Mouse (Mus musculus): ENCODE measurements around the gene Sac3d1. TPM values are rescaled to one million over a fixed set of nuclear protein-coding genes. Genes with fewer than 3 reads are reported as not detected.

The Sac3d1 gene
- polyA plus RNA-seq, 1 experiment from 2014 or later: 50.8 TPM

DNA sequence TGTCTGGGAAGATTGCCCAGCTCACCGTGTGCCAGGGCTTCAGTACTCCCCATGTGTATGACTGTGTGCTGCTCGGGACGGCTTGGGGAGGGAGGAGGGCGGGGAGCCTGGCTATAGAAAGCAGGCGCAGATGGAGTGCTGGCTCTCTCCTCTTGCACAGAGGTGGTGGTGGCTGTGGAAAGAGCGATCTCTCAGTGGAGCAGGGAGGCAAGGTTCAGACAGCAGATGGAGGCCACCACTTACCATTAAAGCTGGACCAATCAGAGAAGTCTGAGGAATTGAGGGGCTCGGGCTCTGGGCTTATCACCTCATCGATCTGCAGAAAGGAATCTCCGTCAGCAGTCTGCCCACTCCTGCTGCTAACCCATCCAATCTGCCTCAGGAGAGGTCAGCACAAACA is 36.3 kb downstream of the Sac3d1 start, which contains the start of gene Gm28374:
TSS of gene Gm28374 (minus strand) at position 101 of the 400 bp plus-strand sequence.
- no peaks in the 10 kb centered on the region for H3K9me3 ChIP-seq
- no peak for ATAC-seq (ENCODE audit: low FRiP score, low read depth)
- peaks cover 30% of the 10 kb centered on the region for H3K4me1 ChIP-seq
- 89% methylated on average over 9 of the region's 9 CpGs for WGBS
- H3K27me3 ChIP-seq: no peaks in the 10 kb centered on the region
- peaks cover 43% of the 10 kb centered on the region for H3K36me3 ChIP-seq
- no peak within 1 kb of the TSS for H3K27ac ChIP-seq (replicated peaks)
- no peak within 1 kb of the TSS for H3K9ac ChIP-seq (replicated peaks)
- H3K4me2 ChIP-seq (replicated peaks): no peak within 1 kb of the TSS
- H3K4me3 ChIP-seq: no peak within 1 kb of the TSS

DNA sequence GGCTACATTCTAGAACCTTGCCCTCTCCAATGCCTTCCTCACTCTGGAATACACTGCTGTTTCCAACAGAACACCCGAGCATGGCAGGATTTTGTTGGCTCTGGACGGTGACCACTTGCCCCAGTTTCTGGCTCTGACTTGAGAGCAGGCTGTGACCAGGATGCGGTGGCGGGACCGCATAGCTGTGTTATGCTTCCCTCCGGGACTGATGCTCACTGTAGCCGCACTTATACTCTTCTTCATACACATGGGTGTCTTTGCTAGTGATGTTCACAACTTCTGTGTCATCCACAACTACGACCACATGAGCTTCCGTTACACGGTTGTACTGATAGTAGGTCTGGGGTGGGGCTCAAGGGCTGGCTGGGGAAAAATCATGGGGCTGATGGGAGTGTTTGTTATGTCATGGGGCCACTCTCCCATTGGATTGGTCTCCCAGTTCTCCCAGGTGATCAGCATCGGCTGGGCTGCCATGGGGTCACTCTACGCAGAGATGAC is 38.4 kb downstream of the Sac3d1 start, which contains the start of gene Tmem262:
TSS of gene Tmem262 (plus strand) at position 51 of the 498 bp plus-strand sequence.
- no peak within 1 kb of the TSS; the same call in 1 of the 2 replicates for H3K9ac ChIP-seq (replicated peaks)
- H3K4me3 ChIP-seq: no peak within 1 kb of the TSS
- WGBS: 97% methylated on average over 12 of the region's 12 CpGs
- ATAC-seq (ENCODE audit: low FRiP score, low read depth): no peak
- H3K4me1 ChIP-seq: peaks cover 28% of the 10 kb centered on the region
- H3K27ac ChIP-seq (replicated peaks): no peak within 1 kb of the TSS
- no peaks in the 10 kb centered on the region for H3K27me3 ChIP-seq
- H3K9me3 ChIP-seq: no peaks in the 10 kb centered on the region
- no peak within 1 kb of the TSS for H3K4me2 ChIP-seq (replicated peaks)
- peaks cover 35% of the 10 kb centered on the region for H3K36me3 ChIP-seq

DNA sequence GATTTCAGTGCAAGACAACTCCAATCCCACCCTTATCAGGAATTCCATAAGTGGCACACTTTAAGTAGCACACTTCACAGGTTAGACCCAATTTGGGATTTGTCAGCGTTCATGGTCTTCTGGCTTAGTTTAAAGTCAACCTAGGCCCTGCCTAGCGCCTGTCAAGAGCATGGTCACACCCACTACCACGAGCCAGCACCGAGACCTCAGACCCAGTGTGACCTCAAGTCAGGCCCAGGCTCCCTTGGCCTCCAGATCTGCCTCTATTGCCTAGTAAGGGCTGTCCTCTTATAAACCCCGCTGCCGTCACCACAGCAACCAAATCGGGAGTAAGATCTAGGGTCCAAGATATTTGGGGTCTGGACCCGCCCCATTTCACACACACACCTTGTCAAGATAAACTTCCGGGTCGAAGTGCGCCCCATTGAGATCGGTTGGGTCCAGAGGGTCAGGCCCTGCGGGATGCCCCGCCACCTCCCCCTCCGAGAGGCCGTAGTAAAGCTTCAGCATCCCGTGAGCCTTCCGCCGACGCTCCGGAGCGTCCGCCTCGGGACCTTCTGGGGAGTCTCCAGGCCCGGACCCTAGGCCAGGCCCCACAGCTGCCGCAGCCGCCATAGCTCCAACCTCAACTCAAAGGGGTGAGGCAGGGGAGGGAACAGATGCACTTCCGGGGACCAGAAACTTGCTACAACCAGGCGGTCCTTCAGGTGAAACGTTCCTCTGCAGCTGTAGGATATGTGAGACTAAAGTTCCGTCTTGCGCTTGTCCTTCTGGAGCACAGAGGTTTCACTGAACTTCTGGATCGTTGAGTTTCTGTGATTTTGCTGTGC is 41.7 kb downstream of the Sac3d1 start, which contains the start of gene Vps51:
TSS of gene Vps51 (minus strand) at position 668 of the 830 bp plus-strand sequence.
- Histone ChIP-seq H3K4me3 (peak within 1 kb of the TSS; percentile 80), H3K36me3 (peaks cover 36% of the 10 kb centered on the region)
- 1% methylated on average over 33 of the region's 33 CpGs for WGBS

DNA sequence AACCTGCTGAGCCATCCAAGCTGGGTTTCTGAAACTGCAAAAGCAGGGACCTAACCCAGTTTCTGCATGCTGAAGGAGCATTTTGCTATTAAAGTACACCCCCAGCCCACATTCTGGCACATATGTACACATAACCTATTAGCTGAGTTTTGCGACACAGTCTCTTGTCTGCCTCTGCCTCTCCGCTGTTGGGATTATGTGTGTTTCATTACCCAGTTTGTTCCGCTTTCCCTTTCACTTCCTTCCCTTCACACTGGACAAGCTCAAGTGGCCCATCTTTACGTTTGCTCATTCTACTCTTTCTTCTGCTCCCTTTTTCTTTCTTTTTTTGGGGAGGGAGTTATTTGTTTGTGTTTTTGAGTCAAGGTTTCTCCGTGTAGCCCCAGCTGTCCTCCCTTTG is 44.6 kb downstream of the Sac3d1 start:
- no peak for ATAC-seq (ENCODE audit: low FRiP score, low read depth)
- Histone ChIP-seq H3K9me3 (no peaks in the 10 kb centered on the region), H3K4me2 (replicated peaks) (no peak overlapping the region), H3K4me1 (peaks cover 17% of the 10 kb centered on the region), H3K36me3 (peaks cover 42% of the 10 kb centered on the region), H3K9ac (replicated peaks) (no peak overlapping the region), H3K4me3 (no peak overlapping the region), H3K27ac (replicated peaks) (no peak overlapping the region), H3K27me3 (no peaks in the 10 kb centered on the region)
- WGBS: 92% methylated on average over 5 of the region's 5 CpGs

More for the DNA sequence above, 41.7 kb downstream of the Sac3d1 start, which contains the start of gene Vps51:
- Histone ChIP-seq H3K27me3 (no peaks in the 10 kb centered on the region), H3K9ac (replicated peaks) (peak within 1 kb of the TSS; percentile 82), H3K9me3 (no peaks in the 10 kb centered on the region), H3K4me1 (peaks cover 17% of the 10 kb centered on the region), H3K4me2 (replicated peaks) (peak within 1 kb of the TSS; percentile 91), H3K27ac (replicated peaks) (peak within 1 kb of the TSS; percentile 85)
- ATAC-seq (ENCODE audit: low FRiP score, low read depth): peak; percentile 86

DNA sequence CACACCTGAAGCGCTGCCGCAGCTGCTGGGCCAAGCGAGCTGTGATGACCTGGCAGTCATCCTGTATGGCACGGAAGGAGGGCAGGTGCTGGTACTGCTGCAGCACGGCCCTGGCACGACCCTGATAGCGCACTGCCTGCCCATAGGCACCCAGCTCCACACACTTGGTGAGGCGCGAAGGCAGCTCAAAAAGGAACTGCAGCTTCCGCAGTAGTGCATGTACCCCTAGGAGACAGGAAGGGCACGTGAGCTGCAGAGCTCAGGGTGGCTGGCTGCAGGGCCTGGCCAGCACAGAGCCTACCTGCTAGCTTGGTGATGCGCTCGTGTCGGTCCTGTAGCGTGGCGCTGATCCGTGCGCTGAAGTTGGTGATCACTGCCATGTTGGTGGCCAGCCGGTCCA is 47.2 kb downstream of the Sac3d1 start:
- WGBS: 96% methylated on average over 19 of the region's 19 CpGs
- Histone ChIP-seq H3K27ac (replicated peaks) (no peak overlapping the region), H3K9ac (replicated peaks) (no peak overlapping the region), H3K4me3 (no peak overlapping the region), H3K9me3 (no peaks in the 10 kb centered on the region), H3K4me1 (peaks cover 25% of the 10 kb centered on the region), H3K27me3 (no peaks in the 10 kb centered on the region), H3K4me2 (replicated peaks) (no peak overlapping the region), H3K36me3 (peaks cover 44% of the 10 kb centered on the region)
- ATAC-seq (ENCODE audit: low FRiP score, low read depth): no peak

DNA sequence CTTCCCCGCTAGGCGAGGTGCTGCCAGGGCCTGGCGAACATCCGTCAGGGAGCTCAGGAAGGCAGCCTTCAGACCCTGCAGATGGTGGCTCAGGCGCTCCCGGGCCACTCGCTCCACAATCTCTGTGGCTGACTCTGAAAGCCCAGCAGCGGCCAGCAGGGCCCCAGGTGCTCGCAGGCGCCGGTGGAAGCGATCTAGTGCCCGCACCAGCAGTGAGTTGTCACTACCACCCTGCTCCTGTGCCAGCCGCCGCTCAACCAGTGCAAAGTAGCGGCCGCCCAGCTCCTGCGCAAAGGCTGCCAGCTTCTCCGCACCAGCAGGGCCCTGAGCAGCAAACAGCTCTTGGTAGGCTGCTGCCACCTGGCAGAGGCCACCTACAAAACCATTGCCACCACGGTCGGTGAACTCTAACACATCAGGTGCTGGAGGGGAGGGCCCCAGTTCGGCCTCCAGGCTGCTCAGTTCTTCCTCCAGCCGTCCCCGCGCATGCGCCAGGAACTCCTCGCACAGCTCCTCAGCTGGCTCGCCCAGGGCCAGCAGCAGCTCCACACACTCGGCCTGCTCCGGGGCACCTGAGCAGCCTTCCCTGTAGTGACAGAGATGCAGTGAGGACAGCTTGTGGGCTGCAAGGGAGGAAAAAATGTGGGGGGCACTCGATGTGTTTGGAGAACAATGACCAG is 47.7 kb downstream of the Sac3d1 start:
- H3K36me3 ChIP-seq: peaks cover 44% of the 10 kb centered on the region
- H3K4me3 ChIP-seq: no peak overlapping the region
- H3K4me2 ChIP-seq (replicated peaks): no peak overlapping the region
- H3K27ac ChIP-seq (replicated peaks): no peak overlapping the region
- no peak overlapping the region for H3K9ac ChIP-seq (replicated peaks)
- peaks cover 23% of the 10 kb centered on the region for H3K4me1 ChIP-seq
- ATAC-seq (ENCODE audit: low FRiP score, low read depth): no peak
- H3K27me3 ChIP-seq: no peaks in the 10 kb centered on the region
- no peaks in the 10 kb centered on the region for H3K9me3 ChIP-seq
- WGBS: 92% methylated on average over 31 of the region's 31 CpGs

DNA sequence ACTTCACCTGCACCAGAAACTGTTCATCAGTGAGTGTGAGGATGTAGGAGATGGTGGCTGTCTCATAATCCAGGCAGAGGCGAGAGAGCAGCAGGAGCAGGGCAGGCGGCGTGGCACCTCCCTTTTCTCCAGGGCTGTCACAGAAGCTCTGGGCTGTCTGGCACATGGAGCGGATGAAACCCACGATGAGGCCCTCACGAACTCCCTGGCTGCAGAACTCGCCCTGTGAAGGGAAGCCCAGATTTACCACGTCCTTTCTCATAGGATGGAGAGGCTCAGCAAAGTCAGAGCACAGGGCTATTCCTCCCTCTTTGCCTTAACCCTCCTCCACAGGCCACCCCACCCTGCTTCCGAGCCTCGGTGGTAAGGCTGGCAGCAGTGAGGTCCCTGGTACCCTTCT is 48.6 kb downstream of the Sac3d1 start:
- Histone ChIP-seq H3K4me2 (replicated peaks) (no peak overlapping the region), H3K9ac (replicated peaks) (no peak overlapping the region), H3K36me3 (peaks cover 41% of the 10 kb centered on the region), H3K4me1 (peaks cover 20% of the 10 kb centered on the region), H3K4me3 (no peak overlapping the region), H3K27ac (replicated peaks) (no peak overlapping the region), H3K27me3 (no peaks in the 10 kb centered on the region), H3K9me3 (no peaks in the 10 kb centered on the region)
- ATAC-seq (ENCODE audit: low FRiP score, low read depth): no peak
- 90% methylated on average over 10 of the region's 10 CpGs for WGBS

DNA sequence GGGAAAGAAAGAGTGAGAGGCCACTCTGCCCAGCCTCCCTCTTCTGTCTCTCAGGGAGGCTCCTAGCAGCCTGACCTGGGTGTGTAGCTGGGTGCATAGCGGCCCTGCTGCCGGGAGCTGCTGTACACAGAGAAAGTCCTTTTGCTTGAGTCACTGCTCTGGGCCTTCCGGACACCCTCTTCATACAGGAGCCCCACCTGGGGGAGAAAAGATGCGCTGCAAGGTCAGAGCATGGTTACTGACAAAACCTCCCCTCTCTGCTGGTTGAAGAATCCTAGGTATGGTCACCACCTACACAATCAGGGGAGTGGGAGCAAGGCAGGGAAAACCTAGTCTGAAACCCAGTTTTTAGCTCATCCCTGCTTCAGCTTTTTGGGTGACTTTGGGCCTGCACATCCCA is 49.5 kb downstream of the Sac3d1 start:
- ATAC-seq (ENCODE audit: low FRiP score, low read depth): no peak
- no peak overlapping the region for H3K27ac ChIP-seq (replicated peaks)
- H3K9ac ChIP-seq (replicated peaks): no peak overlapping the region
- no peak overlapping the region for H3K4me2 ChIP-seq (replicated peaks)
- no peaks in the 10 kb centered on the region for H3K27me3 ChIP-seq
- no peaks in the 10 kb centered on the region for H3K9me3 ChIP-seq
- H3K36me3 ChIP-seq: peaks cover 33% of the 10 kb centered on the region
- no peak overlapping the region for H3K4me3 ChIP-seq
- WGBS: 85% methylated on average over 4 of the region's 4 CpGs
- H3K4me1 ChIP-seq: peaks cover 20% of the 10 kb centered on the region

DNA sequence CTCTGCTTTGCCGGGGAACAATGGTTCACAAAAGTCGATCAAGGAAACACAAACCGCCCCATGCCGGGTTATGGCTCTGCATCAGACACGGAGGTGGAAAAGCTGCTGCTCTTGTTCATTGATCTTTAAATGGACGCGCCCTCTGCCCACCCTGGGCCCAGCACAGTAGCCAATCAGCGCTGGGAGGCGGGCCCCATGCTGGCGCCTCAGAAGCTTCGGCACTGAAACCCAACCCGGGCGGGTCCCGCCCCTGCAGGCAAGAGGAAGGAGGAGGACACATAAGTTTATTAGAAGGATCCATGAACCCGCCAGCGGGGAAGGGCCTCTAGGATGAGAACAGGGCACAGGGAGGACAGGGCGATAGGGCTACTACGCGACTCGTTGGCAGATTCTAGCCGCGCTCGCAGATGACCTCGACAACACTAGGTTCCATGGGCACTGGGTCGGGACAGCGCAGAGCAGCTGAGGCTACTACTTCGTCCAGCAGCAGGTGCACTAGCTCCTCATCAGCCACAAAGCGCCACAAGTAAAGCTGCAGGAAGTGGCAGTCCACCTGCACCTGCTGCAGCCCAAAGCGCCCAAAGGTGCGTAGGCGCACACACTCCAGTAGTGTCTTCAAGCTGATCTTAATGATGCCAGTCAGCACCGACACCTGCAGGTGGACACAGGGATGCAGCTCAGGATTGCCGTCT is 50.6 kb downstream of the Sac3d1 start, which contains the start of gene Tm7sf2:
TSS of gene Tm7sf2 (minus strand) at position 650 of the 692 bp plus-strand sequence.
- WGBS: 9% methylated on average over 33 of the region's 33 CpGs
- H3K27ac ChIP-seq (replicated peaks): peak within 1 kb of the TSS; percentile 88
- peak within 1 kb of the TSS; percentile 75 for H3K9ac ChIP-seq (replicated peaks)
- peaks cover 24% of the 10 kb centered on the region for H3K4me1 ChIP-seq
- H3K9me3 ChIP-seq: no peaks in the 10 kb centered on the region
- peaks cover 30% of the 10 kb centered on the region for H3K36me3 ChIP-seq
- H3K27me3 ChIP-seq: no peaks in the 10 kb centered on the region
- peak within 1 kb of the TSS; percentile 93 for H3K4me2 ChIP-seq (replicated peaks)
- peak within 1 kb of the TSS; percentile 56 for H3K4me3 ChIP-seq
- peak; percentile 92 for ATAC-seq (ENCODE audit: low FRiP score, low read depth)

DNA sequence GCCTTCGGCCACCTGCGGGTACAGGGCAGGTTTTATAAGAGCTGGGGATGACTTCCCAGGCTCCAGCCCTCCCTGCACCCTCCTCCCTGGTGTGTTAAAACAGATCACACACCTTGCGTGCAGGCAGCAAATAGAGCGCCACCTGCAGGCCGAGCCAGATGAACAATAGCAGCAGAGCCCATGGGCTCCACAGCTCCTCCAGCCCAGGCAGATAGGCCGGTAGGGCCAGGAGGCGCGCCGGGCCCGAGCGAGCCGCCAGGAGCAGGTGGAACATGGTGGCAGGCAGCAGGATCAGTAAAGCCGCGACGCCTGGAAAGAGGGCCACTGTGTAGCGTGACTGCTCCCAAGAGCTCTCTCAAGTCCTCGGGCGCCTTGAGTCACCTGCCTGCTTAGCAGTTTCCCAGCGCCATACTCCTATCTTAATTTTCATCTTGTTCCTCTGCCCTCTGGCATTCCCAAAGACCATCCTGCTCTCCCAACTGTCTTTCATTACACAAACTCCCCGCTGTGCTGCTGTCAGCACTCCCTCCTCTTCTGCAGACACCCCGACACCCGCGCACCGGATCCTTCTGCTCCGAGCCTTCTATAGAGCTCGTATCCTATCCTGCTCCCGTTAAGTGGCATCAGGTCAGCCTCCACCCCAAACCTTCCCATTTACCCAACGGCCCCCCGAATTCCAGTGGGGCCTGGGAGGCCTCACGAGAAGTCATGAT is 51.3 kb downstream of the Sac3d1 start:
- H3K36me3 ChIP-seq: peaks cover 30% of the 10 kb centered on the region
- peak overlapping the region; percentile 93 for H3K4me2 ChIP-seq (replicated peaks)
- H3K9ac ChIP-seq (replicated peaks): peak overlapping the region; percentile 75
- H3K27ac ChIP-seq (replicated peaks): peak overlapping the region; percentile 88
- no peaks in the 10 kb centered on the region for H3K9me3 ChIP-seq
- peaks cover 31% of the 10 kb centered on the region for H3K4me1 ChIP-seq
- peak; percentile 71 for ATAC-seq (ENCODE audit: low FRiP score, low read depth)
- peak overlapping the region; percentile 56 for H3K4me3 ChIP-seq
- no peaks in the 10 kb centered on the region for H3K27me3 ChIP-seq
- WGBS: under 1% methylated on average over 30 of the region's 30 CpGs

DNA sequence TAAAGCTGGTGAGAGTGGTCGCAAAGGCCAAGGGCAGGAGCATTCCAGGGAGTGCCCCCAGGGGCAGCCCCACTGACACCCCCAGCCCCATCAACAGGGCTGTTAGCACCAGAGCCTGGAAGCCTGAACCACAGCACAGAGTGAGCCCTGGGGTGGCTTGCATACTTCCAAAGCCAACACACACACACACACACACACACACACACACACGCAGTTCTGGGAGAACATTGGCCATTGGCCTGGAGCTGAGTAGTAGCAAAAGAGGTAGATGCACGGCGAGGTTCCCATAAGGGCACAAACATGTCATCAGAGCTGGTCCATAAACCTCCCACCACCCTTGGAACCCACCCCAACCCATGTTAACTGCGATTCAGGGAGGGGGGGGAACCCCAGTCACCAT is 51.9 kb downstream of the Sac3d1 start:
- 0 out of 2 replicates have a peak, but pooled peaks have one; percentile 2 for ATAC-seq (ENCODE audit: low FRiP score, low read depth)
- 47% methylated on average over 5 of the region's 5 CpGs for WGBS
- H3K4me1 ChIP-seq: peaks cover 37% of the 10 kb centered on the region

More for the DNA sequence above, 51.9 kb downstream of the Sac3d1 start:
- Histone ChIP-seq H3K9me3 (no peaks in the 10 kb centered on the region), H3K27me3 (no peaks in the 10 kb centered on the region), H3K36me3 (peaks cover 29% of the 10 kb centered on the region), H3K27ac (replicated peaks) (peak overlapping the region; percentile 88), H3K4me3 (peak overlapping the region; percentile 56), H3K9ac (replicated peaks) (peak overlapping the region; percentile 75), H3K4me2 (replicated peaks) (peak overlapping the region; percentile 93)

Data from midbrain, embryonic 12.5 days (tissue).